Mouse (Mus musculus): ENCODE data around the gene Qrich2.

DNA sequence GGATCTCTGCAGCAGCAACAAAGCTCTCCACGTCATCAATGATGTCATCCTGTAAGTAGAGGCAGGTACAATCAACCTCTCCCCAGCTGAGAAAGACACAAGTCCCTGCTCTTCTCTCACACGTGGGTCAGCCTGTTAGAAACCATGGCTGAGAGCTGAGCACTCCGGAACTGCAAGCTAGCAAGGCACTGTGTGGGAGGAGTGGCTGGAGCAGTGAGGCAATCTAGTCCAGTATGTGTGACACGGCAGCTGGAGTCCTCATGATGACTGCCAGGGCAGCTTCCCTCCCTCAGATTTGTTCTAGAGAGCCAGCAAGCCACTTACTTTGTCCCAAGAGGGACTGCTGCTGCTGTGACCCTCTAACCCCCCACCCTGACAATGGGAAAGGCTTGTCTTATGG lies 6.2 kb upstream of the Qrich2 start:
- TF ChIP-seq GATA1 (IDR thresholded peaks at IDR 0.05; ENCODE audit: borderline replicate concordance, low read length) (no peak), FLI1 (IDR thresholded peaks at IDR 0.05; ENCODE audit: low read length) (no peak)
